Mouse (Mus musculus) olfactory bulb, adult 2 months (tissue): ENCODE results near the gene Gm21366. TPM values are rescaled to one million over a fixed set of nuclear protein-coding genes. Genes with fewer than 3 reads are reported as not detected.
"Not testable (repeated sequence)": the region's sequence is repeated elsewhere in the genome, so short reads cannot be mapped to it uniquely, and the experiment has no call there.

Experiments
- H3K27ac ChIP-seq: fragments of 200-500 bp; 2 replicates; pipeline ENCODE4 v1.5.1; 2012; ENCODE audit warnings: low read depth, low read length; ENCODE audit not compliant: insufficient read depth
- H3K4me1 ChIP-seq: fragments of 200-500 bp; 2 replicates; pipeline ENCODE4 v1.6.1; 2012; ENCODE audit warnings: low read length; ENCODE audit not compliant: control insufficient read depth, insufficient read depth
- H3K4me3 ChIP-seq: fragments of 200-500 bp; 2 replicates; pipeline ENCODE4 v1.5.1; 2012; ENCODE audit warnings: mild to moderate bottlenecking, low read depth, low read length, moderate library complexity; ENCODE audit not compliant: insufficient read depth
- WGBS: fragments of 180-500 bp; shearing (Covaris S2); methylation state at CpG from one replicate; pipeline ENCODE4 v1.1.7; 2018; 5-methylcytosine and 5-hydroxymethylcytosine counted together
- polyA plus RNA-seq: library from polyadenylated mRNA; stranded (reverse); fragments of >200 nt; gene quantifications from 2 replicates; pipeline ENCODE4 v1.2.4, GENCODE M21; 2012; ENCODE audit warnings: low replicate concordance; ENCODE audit not compliant: missing spikeins, insufficient read depth, insufficient read length

Gm21366 gene
- not detected in 2 replicates for polyA plus RNA-seq

GRCm38 (mm10) chrY:22861156-22861555 is at the start of gene Gm21366:
Gm21366 (minus strand) TSS chrY:22861256.
- no CpG with 5 or more reads among the region's 6 CpGs for WGBS

More at GRCm38 (mm10) chrY:22861156-22861555, at the start of gene Gm21366:
- H3K4me3 ChIP-seq, H3K4me1 ChIP-seq, H3K27ac ChIP-seq: not testable (repeated sequence)
